Mouse (Mus musculus): ENCODE data around the gene Samd8. TPM values are rescaled to one million over a fixed set of nuclear protein-coding genes. Genes with fewer than 3 reads are reported as not detected.
A peak's percentile ranks its signal among the peaks of the same experiment; 100 is the strongest.

The Samd8 gene
- polyA plus RNA-seq, 1 experiment from 2014 or later: 9.4 TPM

GRCm38 (mm10) chr14:21841819-21842592, 91.7 kb downstream of the Samd8 start:
- ATAC-seq (ENCODE audit: borderline replicate concordance, extremely low read depth, low FRiP score, low TSS enrichment): no peak
- 67% methylated on average over 5 of the region's 5 CpGs for WGBS
- Histone ChIP-seq H3K9ac (no peak overlapping the region), H3K36me3 (peaks cover 98% of the 10 kb centered on the region), H3K27me3 (no peaks in the 10 kb centered on the region), H3K4me1 (peaks cover 6% of the 10 kb centered on the region), H3K27ac (no peak overlapping the region), H3K9me3 (no peaks in the 10 kb centered on the region), H3K4me3 (no peak overlapping the region), H3K4me2 (no peak overlapping the region)

GRCm38 (mm10) chr14:21843263-21843662, 92.9 kb downstream of the Samd8 start:
- WGBS: 50% methylated on average over 6 of the region's 6 CpGs
- no peaks in the 10 kb centered on the region for H3K27me3 ChIP-seq
- H3K4me1 ChIP-seq: peaks cover 19% of the 10 kb centered on the region
- H3K27ac ChIP-seq: no peak overlapping the region
- H3K4me3 ChIP-seq: no peak overlapping the region
- H3K9ac ChIP-seq: no peak overlapping the region
- no peak overlapping the region for H3K4me2 ChIP-seq
- no peak for ATAC-seq (ENCODE audit: borderline replicate concordance, extremely low read depth, low FRiP score, low TSS enrichment)
- peaks cover 85% of the 10 kb centered on the region for H3K36me3 ChIP-seq
- no peaks in the 10 kb centered on the region for H3K9me3 ChIP-seq

- Histone ChIP-seq H3K4me2 (peak overlapping the region; percentile 90), H3K36me3 (peaks cover 49% of the 10 kb centered on the region), H3K9ac (peak overlapping the region; percentile 56), H3K4me1 (peaks cover 21% of the 10 kb centered on the region), H3K9me3 (no peaks in the 10 kb centered on the region), H3K27me3 (no peaks in the 10 kb centered on the region), H3K27ac (peak overlapping the region; percentile 79), H3K4me3 (peak overlapping the region; percentile 57)
- ATAC-seq (ENCODE audit: borderline replicate concordance, extremely low read depth, low FRiP score, low TSS enrichment): no peak
- WGBS: 15% methylated on average over 10 of the region's 10 CpGs
These were observed 96.6 kb downstream of the Samd8 start for GRCm38 (mm10) chr14:21846827-21847380.

- Histone ChIP-seq H3K27ac (peak overlapping the region; percentile 79), H3K9ac (peak overlapping the region; percentile 56), H3K27me3 (no peaks in the 10 kb centered on the region), H3K9me3 (no peaks in the 10 kb centered on the region), H3K36me3 (peaks cover 43% of the 10 kb centered on the region), H3K4me1 (peaks cover 26% of the 10 kb centered on the region), H3K4me3 (peak overlapping the region; percentile 57), H3K4me2 (peak overlapping the region; percentile 90)
- under 1% methylated on average over 50 of the region's 50 CpGs for WGBS
- peak; percentile 61 for ATAC-seq (ENCODE audit: borderline replicate concordance, extremely low read depth, low FRiP score, low TSS enrichment)
These were observed 97.2 kb downstream of the Samd8 start for GRCm38 (mm10) chr14:21847381-21848165.

Other genes with a start within 250 kb of the Samd8 start
- gene Dupd1, start 36.0 kb upstream of the Samd8 start, polyA plus RNA-seq (2015; fragmentation: Nextera tagmentation; extraction: Ambion mirVana): not detected in 2 replicates
- gene Dusp13, start 650 bp downstream of the Samd8 start, polyA plus RNA-seq (2015; fragmentation: Nextera tagmentation; extraction: Ambion mirVana): not detected in 2 replicates
- 280 and 281 TPM in 2 replicates for gene Vdac2, start 74.7 kb downstream of the Samd8 start, polyA plus RNA-seq (2015; fragmentation: Nextera tagmentation; extraction: Ambion mirVana)
- 15.0 and 16.9 TPM in 2 replicates for gene Comtd1, start 98.4 kb downstream of the Samd8 start, polyA plus RNA-seq (2015; fragmentation: Nextera tagmentation; extraction: Ambion mirVana)
- 26.8 and 28.2 TPM in 2 replicates for gene Zfp503, start 239.1 kb downstream of the Samd8 start, polyA plus RNA-seq (2015; fragmentation: Nextera tagmentation; extraction: Ambion mirVana)

All from lung, embryonic 15.5 days (tissue).